Mouse (Mus musculus): ENCODE measurements around the gene Thop1.
A peak's percentile ranks its signal among the peaks of the same experiment; 100 is the strongest.

DNA sequence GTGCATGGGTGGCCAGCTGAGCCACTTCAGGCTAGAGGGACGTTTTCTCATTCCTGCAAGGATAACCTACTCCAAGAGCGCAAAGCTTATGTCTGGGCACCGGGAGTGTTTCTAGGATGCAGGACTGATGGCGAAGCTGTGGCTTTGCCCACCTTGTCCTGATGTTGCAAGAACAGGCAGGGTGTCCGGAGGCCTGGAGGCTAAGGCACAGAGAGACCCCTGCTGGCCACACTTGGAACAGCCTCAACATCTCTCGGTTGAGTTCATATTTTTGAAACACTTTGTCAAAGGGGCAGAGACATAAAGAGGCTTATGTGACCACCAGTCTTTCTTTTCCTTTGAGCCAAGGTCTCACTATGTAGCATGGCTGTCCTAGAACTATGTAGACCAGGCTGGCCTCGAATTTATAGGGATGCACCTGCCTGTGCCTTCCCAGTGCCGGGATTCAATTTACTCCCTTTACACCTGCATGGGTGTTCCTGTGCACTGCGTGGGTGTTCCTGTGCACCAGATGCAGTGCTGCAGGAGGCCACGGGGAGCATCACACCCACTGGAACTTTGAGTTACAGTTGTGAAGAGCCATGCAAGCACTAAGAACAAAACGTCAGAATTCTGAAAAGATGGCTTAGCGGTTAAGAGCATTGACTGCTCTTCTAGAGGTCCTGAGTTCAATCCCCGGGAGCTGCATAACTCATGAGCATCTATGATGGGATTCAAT lies 28.2 kb upstream of the Thop1 start:
- peak; percentile 94 for TF ChIP-seq CTCF (IDR thresholded peaks at IDR 0.05; ENCODE audit: low read depth, low read length)
- no peak for TF ChIP-seq POLR2A (IDR thresholded peaks at IDR 0.05; ENCODE audit: insufficient read depth, low read length)

Measured in ES-Bruce4 (cell line).